Mouse (Mus musculus) frontal cortex, adult (tissue): ENCODE results near the gene Mier2.
A peak's percentile ranks its signal among the peaks of the same experiment; 100 is the strongest.

Experiments used
- ATAC-seq: cut with Nextera tagmentation; 2 replicates; pipeline ENCODE4 v1.9.2; 2017; ENCODE audit warnings: mild to moderate bottlenecking, moderate library complexity, mixed read lengths; ENCODE audit not compliant: low TSS enrichment

The Mier2 gene

DNA sequence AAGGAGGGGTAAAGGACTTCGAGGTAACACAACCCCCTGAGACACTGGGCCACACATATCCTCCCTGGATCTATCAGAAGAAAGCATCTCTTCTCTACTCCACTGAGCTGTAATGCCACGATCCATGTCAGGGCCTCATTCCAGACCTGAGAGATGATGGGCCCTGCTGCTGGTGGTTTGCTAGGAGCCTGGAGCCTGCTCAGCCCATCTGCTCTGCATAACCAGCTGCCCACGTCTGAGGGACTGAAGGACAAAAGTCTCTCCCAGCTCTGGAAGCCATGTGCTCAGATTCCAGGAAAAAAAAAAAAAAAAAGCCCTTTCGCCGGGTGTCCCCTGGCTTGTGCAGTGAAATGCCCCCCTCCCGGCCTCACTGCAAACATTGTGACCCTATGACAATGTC lies 20.8 kb upstream of the Mier2 start:
- ATAC-seq: peak; percentile 81

DNA sequence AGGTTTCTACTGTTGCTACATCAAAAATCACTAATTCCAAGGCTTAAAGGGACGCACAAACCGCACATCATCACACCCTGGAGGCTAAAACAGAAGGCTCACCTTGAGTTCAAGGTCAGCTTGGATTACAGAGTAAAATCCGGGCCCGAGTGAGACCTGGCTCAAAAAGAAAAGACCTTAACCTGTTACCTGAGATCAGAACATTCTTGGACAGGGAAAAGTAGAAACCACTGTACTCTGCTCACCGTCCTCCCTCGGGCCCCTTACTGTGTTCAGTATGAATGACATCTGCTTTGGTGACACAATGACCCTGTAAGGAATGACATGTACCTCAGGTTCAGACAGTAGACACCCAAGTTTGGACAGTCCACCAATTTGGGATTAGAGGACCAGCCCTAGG lies 19.8 kb upstream of the Mier2 start:
- ATAC-seq: no peak

GRCm38 (mm10) chr10:79574350-79574749 lies 19.4 kb upstream of the Mier2 start:
- ATAC-seq: no peak

GRCm38 (mm10) chr10:79573611-79574010 lies 18.6 kb upstream of the Mier2 start:
- no peak for ATAC-seq

- ATAC-seq: no peak
Observed at GRCm38 (mm10) chr10:79571314-79571713, 16.3 kb upstream of the Mier2 start.

DNA sequence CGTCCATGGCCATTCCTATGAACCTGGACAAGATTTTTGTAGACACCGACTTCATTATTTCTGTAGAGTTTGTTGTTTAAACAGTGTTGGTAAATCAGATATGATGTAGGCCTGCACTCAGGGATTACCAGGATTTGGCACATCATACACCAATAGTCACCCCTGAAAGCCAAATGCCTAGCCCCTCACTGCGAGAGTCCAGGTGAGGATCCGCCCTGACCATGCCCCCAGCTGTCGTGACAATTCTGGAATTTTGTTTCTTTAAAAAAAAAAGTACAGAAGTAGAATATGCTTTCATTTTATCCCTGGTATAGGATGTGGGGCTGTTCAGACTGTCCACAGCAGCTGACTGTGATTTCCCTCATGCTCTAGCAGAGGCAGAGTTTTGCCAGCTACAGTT lies 14.9 kb upstream of the Mier2 start:
- no peak for ATAC-seq

DNA sequence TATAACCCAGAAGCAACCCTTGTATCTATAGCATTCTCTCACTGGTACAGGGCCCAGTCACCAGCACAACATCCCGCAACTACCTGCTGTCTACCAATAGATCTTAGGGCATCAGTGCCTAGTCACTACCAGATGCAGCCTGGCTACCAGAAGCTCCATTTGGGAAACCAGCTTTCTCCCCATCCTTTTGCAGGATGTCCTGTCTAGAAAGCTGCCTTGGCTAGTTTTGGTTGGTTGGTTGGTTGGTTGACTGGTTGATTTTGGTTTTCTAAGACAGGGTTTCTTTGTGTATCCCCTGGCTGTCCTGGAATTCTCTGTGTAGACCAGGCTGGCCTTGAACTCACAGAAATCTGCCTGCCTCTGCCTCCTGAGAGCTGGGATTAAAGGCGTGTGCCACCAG lies 4.7 kb upstream of the Mier2 start:
- no peak for ATAC-seq

DNA sequence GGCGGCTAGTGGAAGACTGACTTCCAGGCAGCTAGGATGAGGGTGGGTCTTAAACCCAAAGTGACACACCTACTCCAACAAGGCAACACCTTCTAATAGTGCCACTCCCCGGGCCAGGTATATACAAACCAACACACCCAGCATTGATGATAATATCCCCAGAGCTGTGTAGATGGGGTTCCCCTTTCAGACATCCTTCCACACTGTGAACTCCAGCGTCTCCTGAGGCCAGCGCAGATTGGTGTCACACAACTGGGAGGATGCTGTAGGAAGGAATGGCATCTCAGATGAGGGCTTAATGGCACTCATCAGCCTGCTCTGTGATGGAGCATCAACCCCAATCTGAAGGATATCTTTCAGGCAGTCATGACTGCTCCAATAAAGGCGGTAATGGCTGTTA lies 2.5 kb upstream of the Mier2 start:
- ATAC-seq: no peak

DNA sequence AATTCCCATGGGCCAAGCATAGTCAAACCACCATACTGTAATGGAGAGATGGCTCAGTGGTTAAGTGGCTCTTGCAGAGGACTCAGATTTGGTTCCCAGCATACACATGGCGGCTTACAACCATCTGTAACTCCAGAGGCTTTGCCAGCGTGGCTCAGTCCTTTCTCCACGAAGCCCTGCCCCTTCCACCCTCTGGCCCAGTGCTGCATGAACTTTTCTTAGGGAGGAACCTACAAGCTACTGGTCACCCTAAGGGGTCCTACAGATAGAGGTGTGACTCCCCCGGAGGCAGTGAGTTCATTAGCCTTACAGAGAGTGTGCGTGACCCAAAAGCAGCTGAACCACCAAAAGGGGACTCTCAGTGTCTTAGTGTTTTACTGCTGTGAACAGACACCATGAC lies 2.0 kb upstream of the Mier2 start:
- no peak for ATAC-seq

DNA sequence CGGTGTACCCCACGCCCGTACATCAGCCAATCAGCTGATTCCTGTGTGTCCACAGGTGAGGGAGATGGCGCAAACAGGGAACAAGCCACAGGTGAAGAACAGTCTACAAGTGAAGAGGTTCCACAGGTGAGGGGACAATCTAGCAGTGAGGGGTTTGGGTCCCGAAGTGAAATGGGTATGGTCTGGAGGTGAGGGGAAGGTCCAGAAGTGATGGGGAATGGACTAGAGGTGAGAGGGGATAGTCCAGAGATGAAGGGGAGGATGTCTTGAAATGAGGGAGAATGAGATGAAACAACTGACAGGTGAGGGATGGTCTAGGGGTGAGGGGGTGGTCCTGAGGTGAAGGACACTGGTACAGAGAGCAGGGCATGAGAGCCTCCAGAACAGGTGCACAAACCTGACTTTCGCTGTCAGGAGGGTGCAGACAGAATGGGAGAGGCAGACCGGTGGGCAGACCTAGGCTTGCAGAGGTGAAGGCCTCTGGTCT lies 282 bp upstream of the Mier2 start:
- no peak for ATAC-seq

DNA sequence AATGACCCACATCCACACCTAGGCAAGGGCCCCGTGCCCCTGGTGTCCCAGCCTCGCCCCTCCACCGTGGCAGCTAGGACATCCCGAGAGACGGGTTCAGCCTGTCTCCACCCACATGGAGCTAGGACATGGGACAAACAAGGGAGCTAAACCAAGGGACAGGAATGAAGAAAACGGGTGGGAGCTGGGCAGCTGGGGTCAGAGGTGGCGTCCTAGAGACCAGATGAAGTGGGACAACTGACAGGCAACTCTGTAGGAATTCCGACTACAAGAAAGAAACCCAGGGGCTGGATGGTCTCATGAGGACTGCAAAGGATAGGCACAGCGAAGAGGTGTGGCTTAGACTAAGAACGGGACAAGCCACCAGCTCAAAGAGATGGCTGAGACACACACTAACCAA lies 1.3 kb downstream of the Mier2 start:
- ATAC-seq: no peak

- no peak for ATAC-seq
Observed at GRCm38 (mm10) chr10:79553176-79553575, 1.8 kb downstream of the Mier2 start.

DNA sequence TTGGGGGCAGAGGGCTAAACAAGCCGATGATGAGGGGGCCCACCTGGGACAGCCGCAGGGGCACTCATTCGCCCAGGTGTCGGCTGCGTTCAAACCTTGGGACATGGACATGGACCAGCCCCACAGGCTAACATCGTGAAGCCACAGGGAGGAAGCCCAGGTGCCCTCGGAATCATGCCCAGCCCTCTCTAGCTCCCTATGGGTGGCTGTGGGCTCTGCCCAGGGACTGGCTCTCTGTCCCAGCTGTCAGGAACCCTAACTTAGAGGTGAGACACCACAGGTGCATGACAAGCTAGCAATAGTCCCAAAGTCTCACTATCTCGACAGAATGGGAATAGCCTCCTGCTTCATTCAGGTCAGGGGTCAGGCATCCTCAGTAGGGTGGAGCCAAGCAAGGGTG lies 2.5 kb downstream of the Mier2 start:
- ATAC-seq: no peak

DNA sequence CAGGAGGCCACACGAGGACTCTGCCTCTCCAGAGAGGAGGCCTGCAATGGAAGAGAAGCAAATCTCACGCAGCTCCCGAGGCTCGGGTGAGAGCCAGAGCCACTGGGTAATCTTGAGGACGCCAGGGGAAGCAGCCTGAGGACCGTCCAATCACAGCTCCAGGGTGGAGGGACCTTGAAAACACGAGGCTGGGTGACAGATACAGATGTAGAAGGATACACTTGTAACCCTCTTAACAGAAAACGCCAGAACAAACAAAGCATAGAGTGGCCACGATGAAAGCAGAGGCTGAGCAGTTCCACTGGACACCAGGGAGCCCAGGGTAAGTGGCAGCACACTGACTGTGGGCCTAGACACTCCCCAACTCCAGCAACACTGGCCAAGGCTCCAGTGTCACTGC lies 4.6 kb downstream of the Mier2 start:
- no peak for ATAC-seq

DNA sequence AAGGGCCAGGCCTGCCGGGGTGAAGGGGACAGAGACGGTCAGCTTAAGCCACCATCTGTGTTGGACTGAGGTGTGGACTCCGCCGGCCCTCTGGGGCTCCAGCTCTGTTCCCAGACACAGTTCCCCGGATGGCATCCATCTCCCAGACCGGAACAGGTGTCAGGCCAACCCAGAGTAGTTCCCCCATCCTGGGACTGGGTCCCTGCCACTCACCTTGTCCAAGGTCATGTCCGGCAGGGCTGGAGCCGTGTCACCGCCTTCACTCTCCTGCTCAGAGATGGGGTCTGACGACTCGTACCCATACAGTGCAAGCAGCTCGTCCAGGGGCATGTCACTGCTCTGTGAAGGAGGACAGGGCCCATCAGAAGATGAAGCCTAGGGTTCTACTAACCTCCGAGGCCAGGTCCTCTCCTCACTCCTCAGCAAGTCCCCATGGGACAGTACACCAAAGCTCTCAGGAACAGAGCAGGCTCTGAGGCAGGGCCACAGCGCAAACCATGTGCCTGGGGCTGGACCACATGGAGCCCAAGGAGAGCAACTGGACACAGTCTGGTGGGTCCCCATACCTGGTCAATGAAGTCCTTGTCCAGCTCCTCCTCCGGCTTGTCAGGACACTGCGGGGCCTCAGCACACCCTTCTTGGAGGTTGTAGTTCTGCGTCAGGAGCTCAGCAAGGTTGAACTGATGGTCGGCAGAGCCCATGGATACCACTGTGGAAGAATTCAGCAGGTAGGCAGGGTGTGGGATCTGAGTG lies 5.9 kb downstream of the Mier2 start:
- ATAC-seq: no peak

- no peak for ATAC-seq
Observed at GRCm38 (mm10) chr10:79548546-79548945, 6.5 kb downstream of the Mier2 start.

- no peak for ATAC-seq
Observed at GRCm38 (mm10) chr10:79547148-79547675, 7.8 kb downstream of the Mier2 start.

GRCm38 (mm10) chr10:79546483-79546882 lies 8.5 kb downstream of the Mier2 start:
- no peak for ATAC-seq

GRCm38 (mm10) chr10:79545891-79546290 lies 9.1 kb downstream of the Mier2 start:
- ATAC-seq: no peak

DNA sequence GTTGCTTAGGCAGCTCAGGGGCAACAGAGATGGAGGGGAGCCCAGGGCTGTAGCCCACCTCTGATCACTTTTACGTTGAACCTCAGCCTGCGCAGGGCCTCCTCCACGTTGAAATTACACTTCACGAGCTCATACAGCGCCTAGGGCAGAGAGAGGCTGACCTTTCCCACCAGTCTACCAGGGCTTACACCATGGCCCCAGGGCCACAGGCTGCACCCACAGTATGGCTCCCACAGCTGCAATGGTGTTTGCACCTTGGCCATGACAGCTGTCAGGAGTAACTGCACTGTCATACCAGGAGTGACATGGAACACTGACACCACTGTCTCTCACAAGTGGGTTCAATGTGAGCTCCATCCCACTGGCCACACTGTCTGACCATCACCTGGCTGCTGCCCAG lies 10.4 kb downstream of the Mier2 start:
- no peak for ATAC-seq

- ATAC-seq: no peak
Observed at GRCm38 (mm10) chr10:79543884-79544597, 11.0 kb downstream of the Mier2 start.

DNA sequence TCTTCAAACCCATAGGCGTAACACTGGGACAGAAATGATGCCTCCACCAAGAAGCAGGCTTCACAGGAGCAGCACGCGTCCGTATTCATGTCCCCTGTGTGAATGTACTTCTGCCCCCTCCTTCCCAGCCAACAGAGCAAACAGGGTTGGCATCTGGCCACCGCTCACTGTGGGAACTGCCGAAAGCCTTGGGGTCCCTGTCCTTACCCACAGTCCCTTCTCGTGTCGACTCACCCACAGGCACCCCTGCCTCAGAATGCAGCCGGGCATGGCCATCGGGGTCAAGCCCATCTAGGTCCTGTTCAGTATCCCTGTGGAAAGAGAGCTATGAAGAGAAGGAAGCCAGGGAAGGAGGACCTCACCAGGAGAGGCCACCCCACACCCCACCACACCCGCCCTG lies 12.8 kb downstream of the Mier2 start:
- no peak for ATAC-seq

GRCm38 (mm10) chr10:79541522-79541921 lies 13.5 kb downstream of the Mier2 start:
- no peak for ATAC-seq
